Mouse (Mus musculus) MEL (cell line): ENCODE measurements around the gene Topbp1.

Source experiments
- CTCF ChIP-seq, 3 experiments: IDR thresholded peaks in 2 of 3; conservative IDR thresholded peaks in 1 of 3; 2 replicates each; pipeline ENCODE4 v1.5.1; 2011 to 2012; ENCODE audit warnings: low read length in 3 of 3, low read depth in 2 of 3, mild to moderate bottlenecking in 2 of 3, improper control_type of control experiment in 1 of 3, inconsistent platforms in 1 of 3, mixed read lengths in 1 of 3, moderate library complexity in 1 of 3; ENCODE audit not compliant: control insufficient read depth in 1 of 3, insufficient read depth in 1 of 3, poor library complexity in 1 of 3, severe bottlenecking in 1 of 3
- GABPA ChIP-seq: IDR thresholded peaks from 2 replicates; pipeline ENCODE4 v1.6.1; 2012; ENCODE audit warnings: low read depth, mild to moderate bottlenecking, inconsistent platforms, low read length, improper control_type of control experiment, moderate library complexity
- HCFC1 ChIP-seq: IDR thresholded peaks from 2 replicates; pipeline ENCODE4 v1.6.1; 2012; ENCODE audit warnings: low read depth, mild to moderate bottlenecking, inconsistent platforms, low read length, improper control_type of control experiment, moderate library complexity
- MAFK ChIP-seq: IDR thresholded peaks from 2 replicates; pipeline ENCODE4 v1.6.1; 2011; ENCODE audit warnings: low read depth, mild to moderate bottlenecking, low read length, improper control_type of control experiment, borderline replicate concordance
- POLR2A ChIP-seq, 2 experiments: IDR thresholded peaks; 2 replicates each; pipeline ENCODE4 v1.6.1; 2011 to 2012; ENCODE audit warnings: low read length in 2 of 2, mild to moderate bottlenecking in 2 of 2, control low read depth in 1 of 2, improper control_type of control experiment in 1 of 2, low read depth in 1 of 2, moderate library complexity in 1 of 2; ENCODE audit not compliant: control insufficient read depth in 1 of 2, insufficient read depth in 1 of 2, poor library complexity in 1 of 2
- SMC3 ChIP-seq: IDR thresholded peaks from 2 replicates; pipeline ENCODE4 v1.6.1; 2011; ENCODE audit warnings: low read depth, low read length, improper control_type of control experiment
- USF2 ChIP-seq, 2 experiments: IDR thresholded peaks; 2 replicates each; pipeline ENCODE4 v1.6.1; 2011 to 2012; ENCODE audit warnings: improper control_type of control experiment in 2 of 2, low read length in 2 of 2, borderline replicate concordance in 1 of 2, inconsistent platforms in 1 of 2, low read depth in 1 of 2, mild to moderate bottlenecking in 1 of 2; ENCODE audit not compliant: insufficient read depth in 1 of 2

DNA sequence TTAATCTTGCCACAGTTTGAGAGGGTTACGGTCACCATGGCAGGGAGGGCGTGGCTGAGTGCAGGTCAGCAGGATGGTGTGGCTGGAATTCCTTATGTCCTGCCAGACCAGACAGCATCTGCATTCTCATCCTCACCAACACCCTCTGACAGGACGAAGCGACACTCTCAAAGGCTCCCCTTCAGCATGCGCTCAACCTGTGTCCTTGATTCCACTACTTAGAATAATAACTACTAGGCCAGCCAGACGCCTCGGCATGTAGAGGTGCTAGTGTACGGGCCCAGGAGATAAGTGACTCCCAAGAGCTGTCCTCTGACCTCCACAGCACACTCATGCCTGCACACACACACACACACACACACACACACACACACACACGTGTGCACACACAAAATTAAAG, 74.2 kb downstream of the Topbp1 start:
- TF ChIP-seq HCFC1 (no peak), CTCF (IDR thresholded peaks at IDR 0.05 in 2 of 3, conservative IDR thresholded peaks at IDR 0.05 in 1 of 3; ENCODE audit: control insufficient read depth in 1 of 3, insufficient read depth in 1 of 3, low read depth in 2 of 3, low read length in 3 of 3, poor library complexity in 1 of 3, severe bottlenecking in 1 of 3) (no peak), MAFK (no peak), SMC3 (no peak), POLR2A (IDR thresholded peaks at IDR 0.05; ENCODE audit: control insufficient read depth in 1 of 2, insufficient read depth in 1 of 2, low read depth in 1 of 2, low read length in 2 of 2, poor library complexity in 1 of 2) (no peak), USF2 (IDR thresholded peaks at IDR 0.05; ENCODE audit: borderline replicate concordance in 1 of 2, insufficient read depth in 1 of 2, low read depth in 1 of 2, low read length in 2 of 2) (no peak), GABPA (no peak)
